ENCODE assay signal across 20 mouse cellular contexts in genomic region chr5:36067651-36068181, GRCm38 (mm10).
A peak's percentile ranks its signal among the peaks of the same experiment; 100 is the strongest.
DNase-seq lines count a peak whose midpoint lies in the region; ATAC-seq and TF ChIP-seq lines count a peak whose summit lies in the region.
"Had no signal": no experiment of that assay in that cellular context is flagged by ENCODE, and none has a peak within 500 bp of the region (broad histone marks: within the 10 kb centered on the region; RNA-seq: fewer than 3 reads in every experiment).

No protein-coding gene starts in this region.

- H3K27me3 ChIP-seq in hindbrain, embryonic 16.5 days (replicated peaks; ENCODE audit: control insufficient read depth, insufficient read depth, low read length): no peaks in the 10 kb centered on the region; the same call in 1 of the 2 replicates
- peaks cover 27% of the 10 kb centered on the region for H3K27me3 ChIP-seq in hindbrain, embryonic 12.5 days
- no peaks in the 10 kb centered on the region for H3K27me3 ChIP-seq in midbrain, embryonic 15.5 days (replicated peaks)
- H3K27me3 ChIP-seq in midbrain, embryonic 16.5 days (ENCODE audit: control insufficient read depth, insufficient read depth, low read depth, low read length): no peaks in the 10 kb centered on the region
- H3K27me3 ChIP-seq: hindbrain, embryonic 15.5 days; limb, embryonic 15.5 days had no signal

- no peak for TF ChIP-seq CTCF in left cerebral cortex, adult 2 months (IDR thresholded peaks at IDR 0.05)

- H3K36me3 ChIP-seq in hindbrain, embryonic 16.5 days (ENCODE audit: control insufficient read depth, insufficient read depth, low read length): no peaks in the 10 kb centered on the region
- 0 out of 2 replicates have a peak, but pooled peaks cover 5% of the 10 kb centered on the region for H3K36me3 ChIP-seq in hindbrain, embryonic 12.5 days
- no peaks in the 10 kb centered on the region for H3K36me3 ChIP-seq in midbrain, embryonic 15.5 days (replicated peaks)
- no peaks in the 10 kb centered on the region for H3K36me3 ChIP-seq in midbrain, embryonic 16.5 days (ENCODE audit: control insufficient read depth, insufficient read depth, low read length)
- H3K36me3 ChIP-seq: G1E; hindbrain, embryonic 15.5 days had no signal

- H3K4me3 ChIP-seq in hindbrain, embryonic 16.5 days (ENCODE audit: low read length): no peak overlapping the region
- H3K4me3 ChIP-seq in hindbrain, embryonic 12.5 days: no peak overlapping the region
- no peak overlapping the region for H3K4me3 ChIP-seq in midbrain, embryonic 15.5 days
- H3K4me3 ChIP-seq in midbrain, embryonic 16.5 days (ENCODE audit: low read depth, low read length): no peak overlapping the region
- no peak overlapping the region for H3K4me3 ChIP-seq in left cerebral cortex, adult 2 months
- H3K4me3 ChIP-seq: heart, adult 2 months; hindbrain, embryonic 15.5 days; limb, embryonic 15.5 days; myocyte had no signal

- H3K4me1 ChIP-seq in hindbrain, embryonic 16.5 days (ENCODE audit: control insufficient read depth, insufficient read depth, low read depth, low read length): no peaks in the 10 kb centered on the region; the same call in 1 of the 2 replicates
- H3K4me1 ChIP-seq in hindbrain, embryonic 12.5 days: peaks cover 21% of the 10 kb centered on the region
- 0 out of 2 replicates have a peak, but pooled peaks cover 8% of the 10 kb centered on the region for H3K4me1 ChIP-seq in midbrain, embryonic 15.5 days
- peaks cover 6% of the 10 kb centered on the region; the same call in 1 of the 2 replicates for H3K4me1 ChIP-seq in midbrain, embryonic 16.5 days (ENCODE audit: control insufficient read depth, insufficient read depth, low read length)

- 19% methylated on average over 8 of the region's 8 CpGs for WGBS in hindbrain, embryonic 16.5 days
- WGBS in hindbrain, embryonic 12.5 days: 24% methylated on average over 8 of the region's 8 CpGs
- 20% methylated on average over 8 of the region's 8 CpGs for WGBS in midbrain, embryonic 15.5 days
- 17% methylated on average over 8 of the region's 8 CpGs for WGBS in midbrain, embryonic 16.5 days

- intact Hi-C loops in left cerebral cortex, adult 2 months (cut with DNase I): no loop called here

- no peaks in the 10 kb centered on the region for H3K9me3 ChIP-seq in hindbrain, embryonic 16.5 days (ENCODE audit: control insufficient read depth, low read length)
- no peaks in the 10 kb centered on the region for H3K9me3 ChIP-seq in hindbrain, embryonic 12.5 days (replicated peaks)
- H3K9me3 ChIP-seq in midbrain, embryonic 15.5 days: no peaks in the 10 kb centered on the region
- H3K9me3 ChIP-seq in midbrain, embryonic 16.5 days (replicated peaks; ENCODE audit: control insufficient read depth, low read length, poor library complexity, severe bottlenecking): no peaks in the 10 kb centered on the region
- H3K9me3 ChIP-seq: G1E; hindbrain, embryonic 15.5 days; limb, embryonic 15.5 days had no signal

- no peak overlapping the region for H3K9ac ChIP-seq in hindbrain, embryonic 16.5 days (ENCODE audit: low read depth, low read length)
- no peak overlapping the region for H3K9ac ChIP-seq in hindbrain, embryonic 12.5 days
- no peak overlapping the region for H3K9ac ChIP-seq in midbrain, embryonic 15.5 days
- no peak overlapping the region for H3K9ac ChIP-seq in midbrain, embryonic 16.5 days (ENCODE audit: low read depth, low read length)
- H3K9ac ChIP-seq: hindbrain, embryonic 15.5 days; limb, embryonic 15.5 days had no signal

- no peak overlapping the region for H3K27ac ChIP-seq in hindbrain, embryonic 16.5 days (ENCODE audit: low read depth, low read length)
- no peak overlapping the region for H3K27ac ChIP-seq in hindbrain, embryonic 12.5 days
- no peak overlapping the region for H3K27ac ChIP-seq in midbrain, embryonic 15.5 days
- no peak overlapping the region for H3K27ac ChIP-seq in midbrain, embryonic 16.5 days (ENCODE audit: low read length)
- H3K27ac ChIP-seq in left cerebral cortex, adult 2 months: no peak overlapping the region
- H3K27ac ChIP-seq: heart, adult 2 months; hindbrain, embryonic 15.5 days; limb, embryonic 15.5 days had no signal

- DNase-seq in embryo, embryonic 10.5 days (ENCODE audit: low spot score): peak; percentile 40
- no peak for DNase-seq in embryo, embryonic 11 days
- no peak for DNase-seq in right cerebral cortex, postnatal 14 days
- DNase-seq in left cerebral cortex, adult 2 months (ENCODE audit: extremely low spot score in 1 of 2, low spot score in 2 of 2): no peak
- DNase-seq: cerebellum, adult 9-10 months; gastrocnemius, postnatal 10 days; heart, adult 2 months; kidney, adult 9 months; layer of hippocampus, adult 9-11 months; lung, postnatal 10 days; right cerebral cortex, postnatal 25 days had no signal

- H3K4me2 ChIP-seq in hindbrain, embryonic 16.5 days (ENCODE audit: low read length): no peak overlapping the region
- H3K4me2 ChIP-seq in hindbrain, embryonic 12.5 days (replicated peaks): no peak overlapping the region
- no peak overlapping the region for H3K4me2 ChIP-seq in midbrain, embryonic 15.5 days
- no peak overlapping the region for H3K4me2 ChIP-seq in midbrain, embryonic 16.5 days (ENCODE audit: low read length)
- H3K4me2 ChIP-seq: hindbrain, embryonic 15.5 days; limb, embryonic 15.5 days had no signal

- ATAC-seq in hindbrain, embryonic 16.5 days: peak; percentile 29; the same call in 1 of the 2 replicates
- ATAC-seq in hindbrain, embryonic 12.5 days (ENCODE audit: low FRiP score): no peak
- peak; percentile 16; the same call in 1 of the 2 replicates for ATAC-seq in midbrain, embryonic 15.5 days (replicated peaks)
- ATAC-seq in midbrain, embryonic 16.5 days: no peak
- ATAC-seq: CD4-positive, CD25-positive, alpha-beta regulatory T cell, adult 4 months had no signal

Comparison
In these comparisons a context has a peak if more than half of its experiments do, and no peak if none do; other contexts are left out.
1. ATAC-seq: peak in hindbrain, embryonic 16.5 days (single experiment) and midbrain, embryonic 15.5 days (single experiment); none in hindbrain, embryonic 12.5 days (single experiment) and midbrain, embryonic 16.5 days (single experiment).